Mouse (Mus musculus): ENCODE results near the gene Pdk2.

Pdk2 gene

DNA sequence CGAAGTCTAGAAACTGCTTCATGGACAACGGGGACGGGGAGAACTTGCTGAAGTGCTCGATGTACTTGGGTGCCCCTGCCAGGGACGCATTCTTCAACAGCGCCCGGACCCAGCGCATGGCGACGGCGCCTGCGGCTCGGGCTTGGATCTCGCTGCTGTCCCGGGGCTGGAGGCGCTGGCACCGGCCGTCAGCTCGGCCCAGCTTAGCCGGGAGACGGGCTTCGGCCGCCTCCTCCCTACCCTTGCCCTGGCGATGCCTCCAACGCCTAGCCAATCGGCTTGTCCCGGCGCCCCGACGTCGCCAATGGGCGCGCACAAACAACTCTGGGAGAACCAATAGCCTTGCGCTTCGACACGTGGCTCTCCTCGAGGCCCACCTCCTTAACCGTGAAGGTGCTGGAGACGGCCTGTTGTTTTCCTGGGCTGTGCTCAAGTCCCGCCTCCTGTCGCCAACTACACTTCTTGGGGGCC is at the start of gene Pdk2:
Gene Pdk2 (minus strand): TSS at position 216 of the 471 bp plus-strand sequence.
- in situ Hi-C loops (cut with MseI, MboI): loop anchor here in 1 of 2 experiments (5.0 kb wide), 1 partner anchor 66 kb away; no protein-coding TSS in a partner anchor

DNA sequence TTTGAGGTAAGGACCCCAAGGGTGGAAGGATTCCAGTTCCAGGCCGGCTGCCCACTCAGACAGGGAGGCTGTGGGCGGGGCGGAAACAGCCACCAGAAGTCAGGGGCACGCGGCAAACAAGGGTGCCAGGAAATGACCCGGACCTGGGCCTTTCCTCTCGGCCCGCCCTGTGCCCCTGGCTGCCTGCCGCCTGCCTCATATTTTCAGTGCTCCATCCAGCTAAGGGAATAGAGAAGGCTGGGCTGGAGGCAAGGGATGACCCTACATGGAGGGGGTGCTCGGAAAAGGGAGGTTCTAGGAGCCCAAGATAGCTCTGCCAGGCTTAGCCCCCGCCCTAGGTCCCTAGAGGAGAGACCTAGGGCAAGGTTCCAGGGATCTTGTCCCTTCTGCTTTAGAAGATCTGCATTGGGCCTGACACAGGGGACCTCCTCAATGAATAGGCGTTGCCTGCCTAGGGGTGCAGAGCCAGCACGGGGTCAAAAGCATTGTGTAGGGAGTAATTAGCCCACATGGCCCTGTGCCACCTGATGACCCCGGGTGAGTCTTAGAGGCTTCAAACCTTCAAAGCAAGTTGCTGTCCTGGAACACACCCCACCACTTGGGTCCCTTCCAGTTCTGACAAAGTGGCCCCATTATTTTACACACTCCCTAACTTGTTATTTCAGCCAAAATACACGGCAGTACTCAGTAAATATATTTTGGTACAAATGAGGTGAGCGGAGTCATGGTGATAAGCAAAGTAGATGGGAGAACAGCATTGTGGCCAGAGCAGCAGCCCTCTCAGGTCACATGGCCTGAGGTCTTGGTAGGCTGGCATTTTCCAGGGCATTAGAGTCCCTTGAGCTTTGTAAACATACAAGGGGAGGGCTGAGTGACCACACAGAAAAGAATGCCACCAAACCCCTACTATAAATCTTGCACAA is 48.0 kb upstream of the Pdk2 start:
- in situ Hi-C loops (cut with MseI, MboI): no loop called here

DNA sequence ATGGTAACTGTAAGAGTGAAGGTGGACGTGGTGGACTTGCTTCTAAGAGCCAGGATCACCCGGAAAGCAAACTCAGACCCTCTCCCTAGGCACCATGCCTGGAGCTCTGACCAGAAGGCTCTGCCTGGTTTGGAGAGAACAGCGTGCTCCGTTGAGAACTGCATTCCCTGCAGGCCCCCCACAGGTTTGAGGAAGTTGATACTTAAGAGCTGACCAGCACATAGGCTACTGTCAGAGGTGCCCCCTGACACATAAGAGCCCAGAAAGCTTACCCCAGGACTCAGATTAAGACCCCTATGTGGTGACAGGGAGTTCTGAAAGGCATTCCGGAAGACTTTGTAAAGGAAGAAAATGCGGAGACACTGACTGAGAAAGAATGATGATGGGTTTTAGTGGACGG is 47.1 kb upstream of the Pdk2 start:
- in situ Hi-C loops (cut with MseI, MboI): no loop called here

DNA sequence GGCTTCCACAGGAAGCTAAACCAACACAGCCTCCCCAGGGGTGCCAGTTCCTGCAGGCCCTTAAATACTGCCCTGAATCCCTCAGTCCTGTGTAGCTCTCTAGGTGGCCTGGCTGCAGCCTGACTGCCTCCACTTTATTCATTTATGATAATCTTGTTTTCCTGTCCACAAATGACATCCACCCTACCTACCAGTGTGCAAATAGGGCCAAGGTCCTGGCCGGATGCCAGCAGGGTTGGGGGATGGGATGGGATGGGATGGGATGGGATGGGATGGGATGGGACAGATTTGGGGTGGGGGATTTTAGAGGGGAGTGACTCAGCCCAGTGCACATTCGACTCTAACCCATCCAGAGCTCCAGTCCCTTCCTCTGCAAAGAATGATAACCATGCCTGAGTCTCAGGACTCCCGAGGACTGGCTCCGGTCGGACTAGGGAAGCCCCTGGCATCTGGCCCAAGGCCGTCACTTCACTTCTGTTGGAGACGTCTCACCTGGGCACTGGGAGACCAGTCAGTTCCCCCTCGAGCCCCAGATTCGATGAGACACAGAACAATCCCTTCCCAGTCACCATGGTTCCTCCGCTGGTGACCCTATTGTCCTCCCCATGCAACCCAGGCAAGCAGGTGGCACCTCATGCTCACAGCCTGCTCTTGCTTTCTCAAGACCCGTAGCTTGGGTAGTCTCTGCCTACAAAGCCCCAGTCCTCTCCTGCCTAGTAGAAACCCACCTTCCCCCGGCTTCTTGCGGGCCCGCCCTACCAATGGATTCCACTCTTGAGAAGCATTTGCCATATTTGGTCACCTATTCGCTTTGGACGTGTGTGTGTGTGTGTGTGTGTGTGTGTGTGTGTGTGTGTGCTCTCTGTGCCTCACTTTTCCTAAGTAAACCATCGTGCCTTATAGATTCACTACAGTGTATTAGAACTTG is 46.4 kb upstream of the Pdk2 start:
- in situ Hi-C loops (cut with MseI, MboI): no loop called here

DNA sequence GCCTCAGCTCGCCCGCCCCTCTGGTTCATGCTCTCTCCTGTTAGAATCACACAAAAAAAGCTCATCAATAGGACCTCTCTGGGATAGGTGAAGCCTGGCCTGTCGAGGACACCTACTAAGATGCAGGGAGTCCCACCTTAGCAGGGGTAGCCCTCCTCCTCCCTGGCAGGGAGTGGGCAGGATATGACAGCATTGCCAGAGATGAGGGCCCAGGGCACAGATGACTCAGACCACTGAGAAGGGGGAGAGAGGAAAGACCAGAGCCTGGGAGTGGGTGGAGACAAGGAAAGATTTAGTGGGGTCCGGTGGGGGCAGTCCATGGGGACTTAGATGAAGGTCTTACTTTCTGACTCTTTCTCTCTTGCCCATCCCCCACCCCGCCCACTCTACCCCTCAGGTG is 45.1 kb upstream of the Pdk2 start:
- in situ Hi-C loops (cut with MseI, MboI): no loop called here

DNA sequence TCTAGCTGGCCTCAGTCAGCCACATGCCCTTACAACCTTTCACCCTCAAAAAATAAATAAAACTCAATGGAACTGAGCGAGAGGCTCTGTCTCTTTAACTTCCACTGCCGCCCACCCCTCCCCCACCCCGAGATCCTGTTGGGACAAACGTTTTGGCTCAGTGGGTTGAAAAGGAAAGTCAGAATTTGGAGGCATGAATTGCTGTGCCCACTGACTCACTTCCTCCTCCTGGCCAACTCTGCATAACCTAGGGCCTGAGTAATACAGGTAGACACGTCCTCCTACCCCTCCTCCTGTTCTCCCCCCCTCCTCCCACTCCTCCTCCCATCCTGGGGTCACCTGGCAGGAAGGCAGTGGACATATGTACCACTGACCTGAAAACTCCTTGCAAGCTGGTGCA is 44.6 kb upstream of the Pdk2 start:
- in situ Hi-C loops (cut with MseI, MboI): no loop called here

DNA sequence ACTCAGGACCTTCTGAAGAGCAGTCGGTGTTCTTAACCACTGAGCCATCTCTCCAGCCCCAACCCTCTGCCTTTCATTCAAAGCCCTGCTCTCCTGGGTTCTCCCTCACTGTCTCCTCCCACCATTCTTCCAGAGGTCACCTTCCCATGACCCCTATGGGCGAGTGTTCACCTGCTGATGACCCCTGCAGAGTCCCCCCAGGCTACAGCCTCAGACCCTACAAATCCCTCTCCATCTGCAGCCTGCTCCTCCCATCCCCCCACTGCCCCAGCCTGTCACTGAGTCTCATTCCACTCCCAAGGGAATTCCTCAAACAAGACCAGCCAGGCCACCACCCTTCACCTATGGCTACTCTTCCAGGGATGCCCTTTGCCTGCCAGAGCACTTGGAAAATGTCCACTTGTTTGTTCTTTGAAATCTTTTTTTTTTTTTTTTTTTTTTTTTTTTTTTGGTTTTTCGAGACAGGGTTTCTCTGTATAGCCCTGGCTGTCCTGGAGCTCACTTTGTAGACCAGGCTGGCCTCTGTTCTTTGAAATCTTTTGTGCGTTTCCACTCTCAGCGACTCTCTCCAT is 43.7 kb upstream of the Pdk2 start:
- in situ Hi-C loops (cut with MseI, MboI): no loop called here

DNA sequence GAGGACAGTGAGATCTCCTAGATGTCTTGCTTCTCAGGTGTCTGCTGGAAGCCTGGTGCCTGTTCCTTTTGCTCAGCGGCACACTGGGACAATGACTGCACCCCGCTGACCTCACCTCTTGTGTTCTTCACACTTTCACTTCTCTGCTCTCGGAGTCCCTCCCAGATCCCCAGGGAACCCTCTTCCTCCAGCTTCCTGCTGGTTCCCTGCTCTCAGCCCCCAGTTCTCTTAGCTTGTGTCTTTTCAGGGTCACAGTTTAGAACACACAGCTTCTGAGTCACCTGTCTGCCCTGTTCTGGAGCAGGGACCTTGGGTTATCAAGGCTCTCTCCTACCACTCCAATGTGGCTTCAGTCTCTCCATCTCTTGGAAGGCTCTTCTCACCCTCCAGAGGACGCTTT is 43.0 kb upstream of the Pdk2 start:
- in situ Hi-C loops (cut with MseI, MboI): no loop called here

DNA sequence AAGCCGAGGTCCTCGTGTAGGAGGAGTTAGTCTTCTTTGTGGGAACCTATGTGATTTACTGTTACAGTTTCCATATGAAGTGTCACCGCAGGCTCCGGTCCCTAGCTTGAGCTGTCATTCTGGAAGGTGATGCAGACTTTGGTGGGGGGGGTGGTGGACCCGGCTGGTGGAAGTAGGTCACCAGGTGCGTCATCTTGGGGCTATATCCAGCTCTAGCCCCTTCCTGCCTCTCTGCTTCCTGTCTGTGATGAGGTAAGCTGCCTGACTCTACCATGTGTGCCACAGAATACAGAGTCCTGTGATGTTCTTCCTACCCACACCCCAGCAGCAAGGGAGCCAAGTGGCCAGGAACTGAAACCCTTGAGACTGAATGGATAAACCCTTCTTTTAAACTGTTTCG is 41.7 kb upstream of the Pdk2 start:
- in situ Hi-C loops (cut with MseI, MboI): no loop called here

DNA sequence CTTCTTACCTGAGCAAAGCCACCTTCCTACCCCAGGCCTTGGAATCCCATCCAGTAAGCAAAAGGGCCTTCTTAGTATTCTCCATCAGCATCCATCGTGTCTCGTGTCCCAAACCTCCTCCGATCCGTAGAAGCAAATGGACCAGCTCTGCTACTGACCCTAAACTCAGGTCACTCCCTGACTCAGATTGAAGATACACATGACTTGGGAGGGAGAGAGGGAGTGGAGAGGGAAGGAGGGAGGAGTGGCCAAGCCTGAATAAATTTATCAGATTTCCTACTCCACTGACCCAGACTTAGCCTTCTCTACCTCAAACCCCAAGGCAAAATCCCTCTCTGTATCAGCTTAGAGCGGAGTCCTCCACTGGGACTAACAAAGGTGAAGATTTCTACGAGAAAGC is 39.6 kb upstream of the Pdk2 start:
- in situ Hi-C loops (cut with MseI, MboI): no loop called here

DNA sequence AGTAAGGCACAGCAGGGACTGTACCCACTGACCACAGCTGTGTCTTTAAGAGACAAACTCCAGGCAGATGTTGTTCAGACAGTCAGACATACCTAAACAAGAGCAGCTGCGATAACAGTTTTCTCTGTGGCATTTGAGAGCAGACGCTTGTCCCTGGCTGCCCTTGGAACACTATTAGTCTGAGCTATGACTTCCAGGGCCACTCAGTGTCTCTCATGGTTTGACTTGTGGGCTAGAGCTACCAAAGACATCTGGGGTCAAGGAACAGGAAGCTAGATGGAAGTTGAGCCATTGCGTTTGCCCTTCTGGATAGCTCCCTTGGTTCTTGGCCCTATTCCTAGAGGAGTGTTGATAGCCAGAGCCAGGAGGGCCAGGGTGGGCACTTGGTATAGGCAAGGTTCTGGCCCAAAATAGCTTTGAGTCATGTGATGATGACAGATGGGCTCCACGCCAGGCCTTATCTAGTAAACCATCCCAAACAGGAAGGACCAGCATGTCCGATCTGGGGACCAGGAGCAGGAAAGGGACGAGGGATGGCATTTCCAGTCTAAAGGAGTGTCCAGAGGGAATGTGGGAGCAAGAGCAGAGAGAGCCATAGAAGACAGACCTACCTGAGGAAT is 38.2 kb upstream of the Pdk2 start:
- in situ Hi-C loops (cut with MseI, MboI): no loop called here

DNA sequence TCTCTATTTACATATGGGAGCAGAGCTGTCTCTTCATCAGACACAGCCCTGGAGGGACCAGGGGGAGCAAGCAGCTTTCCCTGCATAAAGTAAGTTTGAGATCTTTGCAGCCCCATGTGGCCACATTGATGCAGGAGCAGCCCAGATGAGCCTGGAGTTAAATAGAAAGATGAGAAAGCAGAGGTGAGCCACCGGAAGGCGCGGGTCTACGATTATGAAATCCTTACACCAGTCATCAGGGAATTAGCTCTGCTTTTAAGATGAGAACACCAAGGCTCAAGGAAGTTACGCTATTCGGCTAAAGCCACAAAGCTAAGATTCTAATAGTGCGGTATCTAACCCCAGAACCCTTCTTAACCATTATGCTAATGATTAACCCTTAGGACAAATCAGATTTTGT is 36.8 kb upstream of the Pdk2 start:
- in situ Hi-C loops (cut with MseI, MboI): no loop called here

DNA sequence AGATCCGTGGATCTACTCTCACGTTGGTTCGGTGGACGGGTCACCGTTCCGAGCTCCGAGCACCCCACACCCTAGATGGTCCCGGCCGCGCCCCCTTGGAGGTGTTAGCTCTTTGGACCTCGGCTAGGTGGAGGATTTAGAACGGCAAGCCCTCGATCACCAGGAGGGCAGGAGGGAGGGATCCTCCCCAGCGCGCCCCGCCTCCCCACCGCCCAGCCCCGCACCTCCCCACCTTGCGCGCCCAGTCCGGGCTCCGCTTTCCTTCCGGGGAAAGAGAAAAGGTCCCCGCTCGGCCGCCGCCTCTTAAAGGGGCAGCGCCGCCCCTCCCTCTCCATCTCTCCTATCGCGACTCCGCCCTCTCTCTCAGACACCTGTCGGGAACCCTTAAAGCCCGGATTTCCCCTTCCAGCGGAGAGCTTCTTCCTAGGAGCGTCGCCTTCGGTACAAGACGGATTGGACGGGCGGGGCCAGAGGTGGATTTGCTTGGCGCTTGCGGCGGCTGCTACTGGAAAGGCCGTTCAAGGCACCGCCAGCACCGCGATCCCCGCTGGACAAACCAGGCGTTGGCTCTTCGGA is 35.5 kb upstream of the Pdk2 start, which contains the start of gene Itga3:
Gene Itga3 (minus strand): TSS at position 266 of the 576 bp plus-strand sequence.
- in situ Hi-C loops (cut with MseI, MboI): no loop called here

DNA sequence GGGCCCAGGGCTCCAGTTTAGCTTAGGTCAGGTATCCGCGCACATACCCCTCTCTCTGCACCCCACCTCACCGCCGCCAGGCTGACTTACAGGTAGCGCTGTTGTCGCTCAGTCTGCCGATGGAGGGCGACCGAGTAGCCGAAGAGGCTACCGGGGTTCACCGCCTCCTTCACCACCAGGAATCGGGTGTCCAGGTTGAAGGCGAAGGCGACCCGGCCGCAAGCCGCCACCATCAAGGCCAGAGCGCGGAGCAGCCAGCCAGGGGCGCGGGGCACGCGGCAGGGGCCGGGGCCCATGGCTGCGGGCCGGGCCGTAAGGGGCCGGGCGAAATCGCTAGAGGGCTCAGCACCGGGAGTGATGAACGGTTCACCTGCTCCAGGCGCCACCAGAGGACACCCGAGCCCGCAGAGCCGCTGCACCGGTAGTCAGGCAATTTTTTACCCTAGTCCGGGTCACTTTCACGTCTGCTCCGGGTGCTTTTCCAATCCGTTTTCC is 34.9 kb upstream of the Pdk2 start:
- in situ Hi-C loops (cut with MseI, MboI): no loop called here

DNA sequence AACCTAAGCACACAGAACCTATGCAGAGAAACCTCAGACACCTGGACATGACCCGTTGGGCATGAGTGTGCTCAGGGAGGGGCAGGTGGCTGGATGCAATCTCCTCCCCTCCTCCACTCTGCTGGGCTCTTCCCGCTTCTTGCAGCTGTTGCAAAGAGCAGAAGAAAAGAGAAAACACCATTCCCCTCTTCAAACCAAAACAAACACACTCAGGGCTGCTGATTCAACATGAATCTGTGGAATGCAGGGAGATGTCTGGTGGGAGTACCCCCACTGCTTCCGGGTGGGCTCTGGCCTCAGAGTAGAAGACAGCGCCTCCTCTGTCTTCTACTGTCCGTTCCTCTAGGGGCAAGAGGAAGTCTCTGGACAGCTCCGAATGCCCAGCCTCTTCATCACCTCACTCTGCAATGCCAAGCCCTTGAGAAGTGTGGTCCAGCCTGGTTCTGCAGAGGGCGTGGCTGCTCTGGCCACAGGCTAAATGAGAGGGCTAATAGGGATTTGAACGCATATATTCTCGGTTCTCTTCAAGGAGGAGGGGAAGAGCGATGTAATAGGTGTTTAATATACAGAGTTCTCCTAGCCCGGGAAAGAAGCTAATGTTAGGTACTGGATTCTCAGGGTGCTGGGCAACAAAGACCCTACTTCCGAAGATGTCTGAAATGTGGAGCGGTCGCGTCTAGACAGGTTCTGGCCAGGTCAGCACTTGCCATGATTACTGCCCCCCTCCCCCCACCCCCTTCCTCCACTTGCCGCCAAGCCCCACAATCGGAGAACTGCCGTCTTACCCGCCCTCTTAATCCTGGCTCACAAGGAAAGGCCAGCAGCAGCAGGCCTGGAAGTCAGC is 34.3 kb upstream of the Pdk2 start:
- in situ Hi-C loops (cut with MseI, MboI): no loop called here

DNA sequence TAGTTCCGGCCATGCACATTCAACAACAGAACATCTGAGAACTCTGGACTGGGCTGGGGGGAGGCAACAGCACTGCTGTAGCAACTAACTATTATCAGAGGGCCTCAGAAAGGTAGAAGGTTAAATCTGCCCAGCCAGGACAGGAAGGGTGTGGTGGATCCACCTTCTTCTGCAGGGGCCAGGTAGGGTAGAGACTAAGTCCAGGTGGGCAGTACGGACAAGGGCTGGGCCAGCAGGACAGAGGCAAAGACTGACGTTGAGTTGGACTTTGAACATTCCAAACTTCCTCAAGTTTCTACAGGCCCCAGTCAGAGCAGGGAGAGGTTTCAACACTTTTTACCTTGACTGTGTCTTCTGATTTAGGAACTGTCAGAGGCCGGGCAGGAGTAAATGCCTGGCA is 33.5 kb upstream of the Pdk2 start:
- in situ Hi-C loops (cut with MseI, MboI): no loop called here

DNA sequence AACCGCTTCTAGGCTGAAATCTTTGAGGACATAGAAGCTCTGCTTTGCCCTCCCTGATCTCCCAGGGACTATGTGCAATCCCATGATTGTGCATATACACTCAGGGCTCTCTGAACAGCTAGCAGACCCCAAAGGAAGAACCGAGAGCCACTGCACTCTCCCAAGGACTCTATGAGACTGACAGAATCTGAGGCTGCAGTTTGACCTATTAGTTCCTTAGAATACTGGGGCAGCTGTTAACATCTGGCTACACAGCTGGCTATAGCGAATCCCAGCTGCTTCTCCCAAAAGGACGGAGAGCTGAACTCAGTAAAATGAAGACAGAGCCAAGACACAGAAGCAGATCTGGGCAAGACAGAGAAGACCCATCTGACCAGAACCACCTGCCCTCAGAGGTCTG is 32.7 kb upstream of the Pdk2 start:
- in situ Hi-C loops (cut with MseI, MboI): no loop called here

DNA sequence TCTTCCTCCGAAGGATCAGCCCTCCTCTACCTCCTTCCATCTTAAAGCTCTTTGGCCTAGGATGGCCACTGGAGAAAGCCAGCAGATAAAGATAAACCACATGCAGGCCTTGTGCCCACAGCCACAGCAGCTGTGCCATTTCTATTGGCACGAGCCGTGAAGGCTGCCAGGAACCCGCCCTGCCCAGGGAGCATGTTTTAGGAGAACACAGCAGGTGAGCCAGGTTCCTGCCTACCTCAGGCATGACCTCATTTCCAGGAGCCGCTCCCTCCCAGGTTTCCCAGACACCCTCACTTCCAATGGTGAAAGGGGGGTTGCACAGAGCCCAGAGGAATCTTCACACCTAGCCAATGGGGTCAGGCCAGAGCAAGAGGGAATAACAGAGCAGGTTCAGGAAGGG is 31.6 kb upstream of the Pdk2 start:
- in situ Hi-C loops (cut with MseI, MboI): no loop called here

DNA sequence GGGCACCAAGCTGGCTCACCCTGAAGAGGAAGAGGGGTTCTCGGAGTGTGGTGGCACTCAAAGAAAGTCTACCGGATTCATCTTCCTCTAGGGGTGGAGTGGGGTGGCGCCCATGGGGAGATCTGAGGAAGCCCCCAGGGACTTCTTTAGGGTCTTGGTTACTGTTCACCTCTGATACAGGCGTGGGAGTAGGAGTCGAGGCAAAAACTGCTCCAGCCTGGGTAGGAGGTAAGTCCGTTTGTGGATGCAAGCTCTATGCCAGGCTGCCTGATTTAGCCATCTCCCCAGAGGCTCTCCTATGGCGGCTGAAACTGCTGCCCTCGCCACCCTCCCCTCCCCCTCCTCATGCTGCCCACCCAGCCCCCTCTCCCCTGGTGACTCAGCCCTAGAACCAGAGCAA is 31.0 kb upstream of the Pdk2 start:
- in situ Hi-C loops (cut with MseI, MboI): no loop called here

DNA sequence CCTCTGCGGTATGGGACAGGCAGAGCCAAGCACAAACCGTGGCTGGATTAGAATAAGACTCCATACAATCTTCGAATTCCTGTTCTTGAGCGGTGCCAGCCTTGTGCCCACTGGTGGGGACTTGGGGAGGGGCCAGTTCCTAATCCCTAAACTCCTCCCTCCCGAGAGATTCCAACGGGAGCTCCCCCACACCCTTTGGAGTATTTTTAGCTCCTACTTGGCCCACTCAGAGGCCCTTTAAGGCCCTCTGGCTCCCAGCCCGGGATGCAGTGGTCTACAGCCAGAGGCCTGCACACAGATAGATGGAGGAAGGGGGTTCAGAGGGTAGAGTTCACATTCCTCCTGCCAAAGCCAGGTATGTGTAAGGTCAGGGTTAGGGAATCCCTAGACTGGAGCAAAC is 30.1 kb upstream of the Pdk2 start:
- in situ Hi-C loops (cut with MseI, MboI): no loop called here
